Mouse (Mus musculus): ENCODE measurements around the gene Dlg2. TPM values are rescaled to one million over a fixed set of nuclear protein-coding genes. Genes with fewer than 3 reads are reported as not detected.

Dlg2 gene
- polyA plus RNA-seq, 1 experiment: 38.6 TPM

DNA sequence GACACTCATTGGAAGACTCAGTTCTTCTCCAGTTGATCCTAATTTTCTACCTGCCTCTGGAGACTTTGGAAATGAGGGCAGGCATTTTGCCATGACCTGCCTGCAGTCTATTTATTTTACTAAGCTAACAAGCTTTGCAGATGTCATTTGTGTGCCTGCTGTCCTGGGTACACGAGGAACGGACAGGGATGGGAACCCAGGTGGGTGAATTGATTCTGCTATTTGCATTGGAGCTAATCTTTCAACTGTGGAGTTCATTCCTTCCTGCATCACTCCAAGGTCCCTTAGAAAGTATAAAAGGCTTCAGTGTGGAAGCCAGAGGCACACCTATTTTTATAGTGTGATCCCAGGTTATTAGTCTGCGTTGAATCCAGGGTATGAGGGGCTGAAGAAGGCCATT, 406.3 kb downstream of the Dlg2 start:
- no peak for DNase-seq (ENCODE audit: low read depth)
- TF ChIP-seq CTCF (IDR thresholded peaks at IDR 0.05; ENCODE audit: borderline replicate concordance, extremely low read depth, insufficient read depth, insufficient read length): no peak
- no peak for TF ChIP-seq POLR2A (IDR thresholded peaks at IDR 0.05; ENCODE audit: borderline replicate concordance, extremely low read depth, insufficient read depth, insufficient read length, poor library complexity, severe bottlenecking)

DNA sequence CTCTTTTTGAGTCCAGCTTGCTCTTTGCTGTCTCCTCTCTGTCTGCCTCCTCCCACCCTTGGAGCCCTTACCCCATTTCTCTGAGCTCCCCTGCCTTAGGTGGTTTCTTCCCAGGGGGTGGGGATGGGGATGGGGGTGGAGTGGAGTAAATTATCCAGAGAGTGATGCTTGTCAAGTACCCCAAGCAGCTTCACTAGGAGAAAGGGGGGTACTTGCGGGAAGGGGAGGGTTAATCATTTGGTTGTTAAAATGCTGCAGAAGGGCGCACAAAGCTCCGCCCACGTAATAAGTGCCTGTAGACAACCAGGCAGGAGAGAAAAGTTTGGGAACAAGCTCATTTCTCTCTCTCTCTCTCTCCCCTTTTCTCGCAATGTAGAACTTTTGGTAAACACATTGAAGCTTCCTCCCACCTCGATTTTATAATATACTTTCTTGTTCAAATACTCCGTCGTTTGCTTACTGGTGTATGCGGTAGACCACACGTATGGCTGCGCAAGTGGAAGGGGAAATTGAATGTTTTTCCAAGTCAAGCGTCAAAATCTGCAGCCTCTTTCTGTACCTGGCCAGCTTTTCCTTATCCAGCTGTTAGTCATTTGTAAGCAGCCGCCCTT, 410.0 kb downstream of the Dlg2 start:
- no peak for TF ChIP-seq POLR2A (IDR thresholded peaks at IDR 0.05; ENCODE audit: borderline replicate concordance, extremely low read depth, insufficient read depth, insufficient read length, poor library complexity, severe bottlenecking)
- no peak for TF ChIP-seq CTCF (IDR thresholded peaks at IDR 0.05; ENCODE audit: borderline replicate concordance, extremely low read depth, insufficient read depth, insufficient read length)
- DNase-seq (ENCODE audit: low read depth): peak; percentile 70

- TF ChIP-seq POLR2A (IDR thresholded peaks at IDR 0.05; ENCODE audit: borderline replicate concordance, extremely low read depth, insufficient read depth, insufficient read length, poor library complexity, severe bottlenecking) (no peak), CTCF (IDR thresholded peaks at IDR 0.05; ENCODE audit: borderline replicate concordance, extremely low read depth, insufficient read depth, insufficient read length) (no peak)
- DNase-seq (ENCODE audit: low read depth): peak; percentile 85
Measured at GRCm38 (mm10) chr7:90887007-90887720, 410.7 kb downstream of the Dlg2 start.

DNA sequence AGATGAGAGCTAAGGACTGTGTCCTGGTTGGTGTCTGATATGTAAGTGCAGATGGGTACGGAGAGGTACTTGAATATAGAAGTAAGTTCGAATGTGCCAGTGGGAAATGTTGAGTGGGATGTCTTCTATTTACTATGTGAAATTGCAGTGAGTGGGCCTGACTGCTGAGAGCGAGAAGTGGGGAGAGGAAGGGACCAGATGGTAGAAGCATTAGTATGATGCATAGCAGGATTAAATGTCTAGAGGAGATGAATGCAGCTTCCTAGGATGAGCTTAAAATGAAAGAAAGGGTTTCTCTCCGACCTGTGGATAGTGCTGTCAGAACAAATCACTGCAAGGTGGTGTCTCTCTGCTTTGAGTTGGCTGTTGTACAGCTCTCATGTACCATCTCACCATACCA, 451.0 kb downstream of the Dlg2 start:
- TF ChIP-seq CTCF (IDR thresholded peaks at IDR 0.05; ENCODE audit: borderline replicate concordance, extremely low read depth, insufficient read depth, insufficient read length) (no peak), POLR2A (IDR thresholded peaks at IDR 0.05; ENCODE audit: borderline replicate concordance, extremely low read depth, insufficient read depth, insufficient read length, poor library complexity, severe bottlenecking) (no peak)
- DNase-seq (ENCODE audit: low read depth): no peak

DNA sequence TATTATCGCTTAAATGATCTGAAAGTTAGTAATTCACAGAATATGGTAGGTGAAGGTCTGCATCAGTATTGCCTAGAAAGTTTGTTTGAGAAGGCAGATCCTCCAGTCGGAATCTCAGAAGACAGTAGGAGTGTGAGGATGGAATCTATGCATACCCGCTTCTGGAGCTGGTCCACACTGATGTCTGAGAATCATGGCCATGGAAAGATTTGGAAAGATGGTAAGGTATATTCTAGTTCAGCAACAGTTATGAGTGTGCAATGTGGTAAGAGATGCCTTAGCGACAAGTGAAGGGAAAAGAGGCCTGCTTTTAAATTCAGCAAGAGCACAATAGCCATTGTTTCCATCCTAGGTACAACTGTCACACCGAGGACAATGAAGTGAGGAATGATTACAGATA, 464.3 kb downstream of the Dlg2 start:
- TF ChIP-seq CTCF (IDR thresholded peaks at IDR 0.05; ENCODE audit: borderline replicate concordance, extremely low read depth, insufficient read depth, insufficient read length) (no peak), POLR2A (IDR thresholded peaks at IDR 0.05; ENCODE audit: borderline replicate concordance, extremely low read depth, insufficient read depth, insufficient read length, poor library complexity, severe bottlenecking) (no peak)
- no peak for DNase-seq (ENCODE audit: low read depth)

DNA sequence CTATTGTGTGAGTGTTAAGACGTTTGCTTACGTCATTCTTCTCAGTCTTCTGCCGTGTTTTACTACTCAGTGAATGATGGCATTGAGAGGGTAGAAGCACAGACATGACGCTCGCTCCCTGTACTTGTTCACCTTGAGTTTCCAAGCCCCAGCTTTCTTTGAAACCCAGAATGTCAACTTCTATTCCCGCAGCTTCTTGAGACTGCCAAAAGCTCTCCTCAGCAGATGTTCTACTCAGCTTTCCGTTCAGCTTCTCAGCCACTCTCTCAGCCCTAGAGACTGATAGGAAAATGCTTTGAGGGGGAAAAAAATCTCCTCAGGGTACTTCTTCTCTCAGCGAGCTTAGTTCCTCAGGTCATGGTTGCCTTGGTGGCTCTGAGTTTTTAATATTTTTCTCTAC, 470.6 kb downstream of the Dlg2 start:
- TF ChIP-seq POLR2A (IDR thresholded peaks at IDR 0.05; ENCODE audit: borderline replicate concordance, extremely low read depth, insufficient read depth, insufficient read length, poor library complexity, severe bottlenecking) (no peak), CTCF (IDR thresholded peaks at IDR 0.05; ENCODE audit: borderline replicate concordance, extremely low read depth, insufficient read depth, insufficient read length) (no peak)
- DNase-seq (ENCODE audit: low read depth): no peak

- no peak for DNase-seq (ENCODE audit: low read depth)
- TF ChIP-seq CTCF (IDR thresholded peaks at IDR 0.05; ENCODE audit: borderline replicate concordance, extremely low read depth, insufficient read depth, insufficient read length) (no peak), POLR2A (IDR thresholded peaks at IDR 0.05; ENCODE audit: borderline replicate concordance, extremely low read depth, insufficient read depth, insufficient read length, poor library complexity, severe bottlenecking) (no peak)
Measured at GRCm38 (mm10) chr7:90949212-90949611, 472.7 kb downstream of the Dlg2 start.

- no peak for TF ChIP-seq CTCF (IDR thresholded peaks at IDR 0.05; ENCODE audit: borderline replicate concordance, extremely low read depth, insufficient read depth, insufficient read length)
- TF ChIP-seq POLR2A (IDR thresholded peaks at IDR 0.05; ENCODE audit: borderline replicate concordance, extremely low read depth, insufficient read depth, insufficient read length, poor library complexity, severe bottlenecking): no peak
- DNase-seq (ENCODE audit: low read depth): peak; percentile 29
Measured at GRCm38 (mm10) chr7:90977241-90977640, 500.8 kb downstream of the Dlg2 start.

- no peak for DNase-seq (ENCODE audit: low read depth)
- no peak for TF ChIP-seq CTCF (IDR thresholded peaks at IDR 0.05; ENCODE audit: borderline replicate concordance, extremely low read depth, insufficient read depth, insufficient read length)
- no peak for TF ChIP-seq POLR2A (IDR thresholded peaks at IDR 0.05; ENCODE audit: borderline replicate concordance, extremely low read depth, insufficient read depth, insufficient read length, poor library complexity, severe bottlenecking)
Measured at GRCm38 (mm10) chr7:90982069-90982468, 505.6 kb downstream of the Dlg2 start.

GRCm38 (mm10) chr7:91010655-91011054, 534.2 kb downstream of the Dlg2 start:
- peak; percentile 60 for DNase-seq (ENCODE audit: low read depth)

GRCm38 (mm10) chr7:91044998-91045741, 568.7 kb downstream of the Dlg2 start:
- no peak for TF ChIP-seq POLR2A (IDR thresholded peaks at IDR 0.05; ENCODE audit: borderline replicate concordance, extremely low read depth, insufficient read depth, insufficient read length, poor library complexity, severe bottlenecking)
- no peak for TF ChIP-seq CTCF (IDR thresholded peaks at IDR 0.05; ENCODE audit: borderline replicate concordance, extremely low read depth, insufficient read depth, insufficient read length)
- DNase-seq (ENCODE audit: low read depth): peak; percentile 69

More at GRCm38 (mm10) chr7:91010655-91011054, 534.2 kb downstream of the Dlg2 start:
- no peak for TF ChIP-seq POLR2A (IDR thresholded peaks at IDR 0.05; ENCODE audit: borderline replicate concordance, extremely low read depth, insufficient read depth, insufficient read length, poor library complexity, severe bottlenecking)
- TF ChIP-seq CTCF (IDR thresholded peaks at IDR 0.05; ENCODE audit: borderline replicate concordance, extremely low read depth, insufficient read depth, insufficient read length): no peak

Data from brain, embryonic 14.5 days (tissue).